Mouse (Mus musculus): ENCODE measurements around the gene Vmn1r16.
"Not testable (repeated sequence)": the region's sequence is repeated elsewhere in the genome, so short reads cannot be mapped to it uniquely, and the experiment has no call there.

Gene Vmn1r16

GRCm38 (mm10) chr6:57329394-57329793, at the start of gene Vmn1r16:
Gene Vmn1r16, minus strand, starts transcription at chr6:57329494.
- DNase-seq (ENCODE audit: low spot score in 2 of 2), result no peak

GRCm38 (mm10) chr6:57367496-57367895, 38.2 kb upstream of the Vmn1r16 start:
- DNase-seq (ENCODE audit: low spot score in 2 of 2), result no peak

- not testable (repeated sequence) for DNase-seq (ENCODE audit: low spot score in 2 of 2)
Observed at GRCm38 (mm10) chr6:57365866-57366265, 36.6 kb upstream of the Vmn1r16 start.

- DNase-seq (ENCODE audit: low spot score in 2 of 2), result no peak
Observed at GRCm38 (mm10) chr6:57363627-57364026, 34.3 kb upstream of the Vmn1r16 start, which contains the start of gene Vmn1r17. Gene Vmn1r17, minus strand, starts transcription at chr6:57363727.

- no peak for DNase-seq (ENCODE audit: low spot score in 2 of 2)
Observed at GRCm38 (mm10) chr6:57356864-57357263, 27.6 kb upstream of the Vmn1r16 start.

GRCm38 (mm10) chr6:57326176-57326575, 3.1 kb downstream of the Vmn1r16 start:
- no peak for DNase-seq (ENCODE audit: low spot score in 2 of 2)

- no peak for DNase-seq (ENCODE audit: low spot score in 2 of 2)
Observed at GRCm38 (mm10) chr6:57278952-57279351, 50.3 kb downstream of the Vmn1r16 start.

- no peak for DNase-seq (ENCODE audit: low spot score in 2 of 2)
Observed at GRCm38 (mm10) chr6:57272517-57272916, 56.8 kb downstream of the Vmn1r16 start.

GRCm38 (mm10) chr6:57271881-57272280, 57.4 kb downstream of the Vmn1r16 start:
- no peak for DNase-seq (ENCODE audit: low spot score in 2 of 2)

All from frontal cortex, postnatal 10 days (tissue).